12 mouse cellular contexts compared by ENCODE assay signal in genomic region chr15:36371382-36371781, GRCm38 (mm10).
DNase-seq lines count a peak whose midpoint lies in the region; ATAC-seq lines count a peak whose summit lies in the region.
"Had no signal": no experiment of that assay in that cellular context is flagged by ENCODE, and none has a peak within 500 bp of the region (broad histone marks: within the 10 kb centered on the region; RNA-seq: fewer than 3 reads in every experiment).

No protein-coding gene starts in this region.

- no peak overlapping the region for H3K4me3 ChIP-seq in hindbrain, embryonic 16.5 days (ENCODE audit: low read length)
- H3K4me3 ChIP-seq: embryonic facial prominence, embryonic 15.5 days; left cerebral cortex, adult 2 months; liver, embryonic 13.5 days had no signal

- no peaks in the 10 kb centered on the region for H3K9me3 ChIP-seq in hindbrain, embryonic 16.5 days (ENCODE audit: control insufficient read depth, low read length)
- H3K9me3 ChIP-seq: embryonic facial prominence, embryonic 15.5 days; G1E; liver, embryonic 13.5 days had no signal

- no peaks in the 10 kb centered on the region for H3K36me3 ChIP-seq in hindbrain, embryonic 16.5 days (ENCODE audit: control insufficient read depth, insufficient read depth, low read length)
- H3K36me3 ChIP-seq: embryonic facial prominence, embryonic 15.5 days; G1E; liver, embryonic 13.5 days had no signal

- H3K27me3 ChIP-seq in hindbrain, embryonic 16.5 days (replicated peaks; ENCODE audit: control insufficient read depth, insufficient read depth, low read length) = no peaks in the 10 kb centered on the region
- H3K27me3 ChIP-seq: embryonic facial prominence, embryonic 15.5 days had no signal

- peaks cover 19% of the 10 kb centered on the region for H3K4me1 ChIP-seq in hindbrain, embryonic 16.5 days (ENCODE audit: control insufficient read depth, insufficient read depth, low read depth, low read length)

- no peak overlapping the region for H3K27ac ChIP-seq in hindbrain, embryonic 16.5 days (ENCODE audit: low read depth, low read length)
- H3K27ac ChIP-seq: embryonic facial prominence, embryonic 15.5 days; left cerebral cortex, adult 2 months; liver, embryonic 13.5 days had no signal

- no peak overlapping the region for H3K9ac ChIP-seq in hindbrain, embryonic 16.5 days (ENCODE audit: low read depth, low read length)
- H3K9ac ChIP-seq: embryonic facial prominence, embryonic 15.5 days; liver, embryonic 13.5 days had no signal

- peak; percentile 15 for ATAC-seq in inflammation-experienced regulatory T-cells, adult 6 months
- ATAC-seq in hindbrain, embryonic 16.5 days = no peak

- DNase-seq in lung, adult 18-20 months = peak; percentile 45 to 59
- DNase-seq in lung, postnatal 14 days = no peak
- peak; percentile 43 for DNase-seq in ES-CJ7 (ENCODE audit: low read depth, low spot score)
- peak; percentile 47 for DNase-seq in lung, postnatal 36 days
- no peak for DNase-seq in frontal cortex, postnatal 36 days (ENCODE audit: low spot score in 2 of 2)
- DNase-seq: heart, postnatal 4 days; liver, embryonic 13.5 days had no signal

- no peak overlapping the region for H3K4me2 ChIP-seq in hindbrain, embryonic 16.5 days (ENCODE audit: low read length)
- H3K4me2 ChIP-seq: embryonic facial prominence, embryonic 15.5 days; liver, embryonic 13.5 days had no signal

Comparison
In these comparisons a context has a peak if more than half of its experiments do, and no peak if none do; other contexts are left out.
1. DNase-seq: peak in lung, adult 18-20 months (2 of 2), ES-CJ7 (single experiment) and lung, postnatal 36 days (single experiment); none in lung, postnatal 14 days (single experiment) and frontal cortex, postnatal 36 days (0 of 2).